Mouse (Mus musculus) hindbrain, embryonic 14.5 days (tissue): ENCODE results near the gene Sytl3. TPM values are rescaled to one million over a fixed set of nuclear protein-coding genes. Genes with fewer than 3 reads are reported as not detected.

Experiments used
- ATAC-seq: fragments of 200-750 bp; cut with Nextera tagmentation; 2 replicates; pipeline ENCODE4 v1.8.0; 2017; ENCODE audit warnings: moderate number of reproducible peaks, mild to moderate bottlenecking, moderate TSS enrichment, moderate library complexity; ENCODE audit not compliant: low FRiP score
- DNase-seq: peaks from one replicate; pipeline ENCODE4 v3.0.0-alpha.2; 2015; ENCODE audit warnings: low spot score
- H3K27ac ChIP-seq: fragments of 300-500 bp; sonication (generic); 2 replicates; pipeline ENCODE4 v1.5.1; 2014; ENCODE audit warnings: mild to moderate bottlenecking, moderate library complexity
- H3K27me3 ChIP-seq: fragments of 300-500 bp; sonication (generic); 2 replicates; pipeline ENCODE4 v1.6.1; 2014; ENCODE audit warnings: mild to moderate bottlenecking, low read length, mixed read lengths; ENCODE audit not compliant: control insufficient read depth, insufficient read depth
- H3K36me3 ChIP-seq: fragments of 300-500 bp; sonication (generic); replicated peaks from 2 replicates; pipeline ENCODE4 v1.6.1; 2014; ENCODE audit not compliant: control insufficient read depth, insufficient read depth
- H3K4me1 ChIP-seq: fragments of 300-500 bp; sonication (generic); replicated peaks from 2 replicates; pipeline ENCODE4 v1.6.1; 2014; ENCODE audit warnings: antibody characterized with exemption, low read length, mixed read lengths; ENCODE audit not compliant: control insufficient read depth, insufficient read depth
- H3K4me2 ChIP-seq: fragments of 300-500 bp; sonication (generic); replicated peaks from 2 replicates; pipeline ENCODE4 v1.6.1; 2014; ENCODE audit warnings: mild to moderate bottlenecking, moderate library complexity
- H3K4me3 ChIP-seq: fragments of 300-500 bp; sonication (generic); replicated peaks from 2 replicates; pipeline ENCODE4 v1.5.1; 2014; ENCODE audit warnings: mild to moderate bottlenecking, low read length
- H3K9ac ChIP-seq: fragments of 300-500 bp; sonication (generic); 2 replicates; pipeline ENCODE4 v1.6.1; 2014
- H3K9me3 ChIP-seq: fragments of 300-500 bp; sonication (generic); 2 replicates; pipeline ENCODE4 v1.6.1; 2016; ENCODE audit warnings: low read length; ENCODE audit not compliant: control insufficient read depth
- WGBS: fragments of 180-500 bp; shearing (Covaris S2); extraction: QIAGEN DNeasy Blood & Tissue Kit; methylation state at CpG from one replicate; pipeline ENCODE4 v1.1.7; 2014; 5-methylcytosine and 5-hydroxymethylcytosine counted together
- polyA plus RNA-seq: library from polyadenylated mRNA; unstranded; fragments of >200 nt; fragmentation: Nextera tagmentation; extraction: Ambion mirVana; gene quantifications from 2 replicates; pipeline ENCODE4 v1.2.1, GENCODE M21; 2014

Gene Sytl3
- polyA plus RNA-seq, 1 experiment from 2014 or later = 0.91 TPM

GRCm38 (mm10) chr17:6764730-6765129, 105.8 kb downstream of the Sytl3 start:
- no peak overlapping the region for H3K4me3 ChIP-seq
- no peak overlapping the region for H3K9ac ChIP-seq
- 57% methylated on average over 4 of the region's 4 CpGs for WGBS
- H3K9me3 ChIP-seq = no peaks in the 10 kb centered on the region
- H3K4me1 ChIP-seq = peaks cover 3% of the 10 kb centered on the region; the same call in 1 of the 2 replicates
- H3K27me3 ChIP-seq = no peaks in the 10 kb centered on the region
- DNase-seq = no peak
- H3K36me3 ChIP-seq = no peaks in the 10 kb centered on the region
- H3K4me2 ChIP-seq = no peak overlapping the region
- no peak for ATAC-seq
- H3K27ac ChIP-seq = no peak overlapping the region

- no peak overlapping the region for H3K9ac ChIP-seq
- H3K27ac ChIP-seq = no peak overlapping the region
- no peak overlapping the region for H3K4me2 ChIP-seq
- H3K36me3 ChIP-seq = no peaks in the 10 kb centered on the region
- no peak overlapping the region for H3K4me3 ChIP-seq
- 16% methylated on average over 2 of the region's 2 CpGs for WGBS
- no peaks in the 10 kb centered on the region for H3K9me3 ChIP-seq
- ATAC-seq (no peak), DNase-seq (no peak)
- H3K27me3 ChIP-seq = no peaks in the 10 kb centered on the region
- H3K4me1 ChIP-seq = no peaks in the 10 kb centered on the region; the same call in 1 of the 2 replicates
These were observed 107.0 kb downstream of the Sytl3 start for GRCm38 (mm10) chr17:6765886-6766285.

GRCm38 (mm10) chr17:6766823-6767222, 107.9 kb downstream of the Sytl3 start:
- 70% methylated on average over 4 of the region's 4 CpGs for WGBS

GRCm38 (mm10) chr17:6767771-6768170, 108.9 kb downstream of the Sytl3 start:
- DNase-seq = no peak
- Histone ChIP-seq H3K4me3 (no peak overlapping the region), H3K4me1 (no peaks in the 10 kb centered on the region; the same call in 1 of the 2 replicates), H3K27ac (no peak overlapping the region), H3K27me3 (no peaks in the 10 kb centered on the region), H3K9ac (no peak overlapping the region), H3K36me3 (no peaks in the 10 kb centered on the region), H3K9me3 (no peaks in the 10 kb centered on the region), H3K4me2 (no peak overlapping the region)
- WGBS = 66% methylated on average over 5 of the region's 5 CpGs
- no peak for ATAC-seq

More at GRCm38 (mm10) chr17:6766823-6767222, 107.9 kb downstream of the Sytl3 start:
- Histone ChIP-seq H3K27me3 (no peaks in the 10 kb centered on the region), H3K9me3 (no peaks in the 10 kb centered on the region), H3K4me2 (no peak overlapping the region), H3K27ac (no peak overlapping the region), H3K36me3 (no peaks in the 10 kb centered on the region), H3K4me1 (no peaks in the 10 kb centered on the region; the same call in 1 of the 2 replicates), H3K9ac (no peak overlapping the region), H3K4me3 (no peak overlapping the region)
- ATAC-seq (no peak), DNase-seq (no peak)

GRCm38 (mm10) chr17:6768301-6768788, 109.5 kb downstream of the Sytl3 start:
- H3K4me2 ChIP-seq = no peak overlapping the region
- WGBS = 87% methylated on average over 5 of the region's 5 CpGs
- no peaks in the 10 kb centered on the region for H3K27me3 ChIP-seq
- no peak overlapping the region for H3K9ac ChIP-seq
- DNase-seq = no peak
- no peaks in the 10 kb centered on the region for H3K36me3 ChIP-seq
- no peak overlapping the region for H3K4me3 ChIP-seq
- no peak for ATAC-seq
- H3K9me3 ChIP-seq = no peaks in the 10 kb centered on the region
- H3K4me1 ChIP-seq = no peaks in the 10 kb centered on the region; the same call in 1 of the 2 replicates
- H3K27ac ChIP-seq = no peak overlapping the region

- no peak for DNase-seq
These were observed 110.7 kb downstream of the Sytl3 start for GRCm38 (mm10) chr17:6769602-6770001.

GRCm38 (mm10) chr17:6771661-6772489, 113.0 kb downstream of the Sytl3 start:
- Histone ChIP-seq H3K9ac (no peak overlapping the region), H3K4me2 (no peak overlapping the region), H3K4me1 (0 out of 2 replicates have a peak, but pooled peaks cover 4% of the 10 kb centered on the region), H3K27me3 (no peaks in the 10 kb centered on the region), H3K27ac (no peak overlapping the region), H3K9me3 (no peaks in the 10 kb centered on the region), H3K4me3 (no peak overlapping the region), H3K36me3 (no peaks in the 10 kb centered on the region)
- 87% methylated on average over 16 of the region's 16 CpGs for WGBS
- DNase-seq = no peak
- ATAC-seq = no peak

More at GRCm38 (mm10) chr17:6769602-6770001, 110.7 kb downstream of the Sytl3 start:
- no peaks in the 10 kb centered on the region; the same call in 1 of the 2 replicates for H3K4me1 ChIP-seq
- H3K4me2 ChIP-seq = no peak overlapping the region
- no peak overlapping the region for H3K27ac ChIP-seq
- no peak overlapping the region for H3K9ac ChIP-seq
- H3K36me3 ChIP-seq = no peaks in the 10 kb centered on the region
- no peak overlapping the region for H3K4me3 ChIP-seq
- 63% methylated on average over 4 of the region's 4 CpGs for WGBS
- no peaks in the 10 kb centered on the region for H3K9me3 ChIP-seq
- no peaks in the 10 kb centered on the region for H3K27me3 ChIP-seq
- no peak for ATAC-seq

GRCm38 (mm10) chr17:6772490-6772773, 113.5 kb downstream of the Sytl3 start:
- Histone ChIP-seq H3K27me3 (no peaks in the 10 kb centered on the region), H3K4me1 (0 out of 2 replicates have a peak, but pooled peaks cover 4% of the 10 kb centered on the region), H3K4me2 (no peak overlapping the region), H3K4me3 (no peak overlapping the region), H3K27ac (no peak overlapping the region), H3K36me3 (no peaks in the 10 kb centered on the region), H3K9me3 (no peaks in the 10 kb centered on the region), H3K9ac (no peak overlapping the region)
- WGBS = 79% methylated on average over 5 of the region's 5 CpGs
- ATAC-seq (no peak), DNase-seq (no peak)

- Histone ChIP-seq H3K4me3 (no peak overlapping the region), H3K27ac (no peak overlapping the region), H3K9me3 (no peaks in the 10 kb centered on the region), H3K4me2 (no peak overlapping the region), H3K9ac (no peak overlapping the region), H3K27me3 (no peaks in the 10 kb centered on the region), H3K4me1 (0 out of 2 replicates have a peak, but pooled peaks cover 4% of the 10 kb centered on the region), H3K36me3 (no peaks in the 10 kb centered on the region)
- 90% methylated on average over 14 of the region's 14 CpGs for WGBS
- ATAC-seq (no peak), DNase-seq (no peak)
These were observed 114.5 kb downstream of the Sytl3 start for GRCm38 (mm10) chr17:6773249-6773966.
